Mouse (Mus musculus): Measurements from ENCODE around the gene St5. TPM values are rescaled to one million over a fixed set of nuclear protein-coding genes. Genes with fewer than 3 reads are reported as not detected.
A peak's percentile ranks its signal among the peaks of the same experiment; 100 is the strongest.

The St5 gene
- total and polyA plus RNA-seq, 3 experiments, result 24.3 to 40.3 (median 28.4) TPM

GRCm38 (mm10) chr7:109576321-109577314 lies 126.8 kb downstream of the St5 start:
- intact Hi-C loops (cut with DNase I), result loop anchor here (5.0 kb wide), 1 partner anchor 36 kb away; no protein-coding TSS in a partner anchor
- Histone ChIP-seq H3K79me2 (replicated peaks; ENCODE audit: control insufficient read depth, insufficient read depth, low read length) (peaks cover 1% of the 10 kb centered on the region; the same call in 1 of the 2 replicates), H3K27ac (peak overlapping the region; percentile 73), H3K27me3 (ENCODE audit: control insufficient read depth, insufficient read depth, low read length) (no peaks in the 10 kb centered on the region), H3K36me3 (ENCODE audit: control insufficient read depth, insufficient read depth, low read length) (peaks cover 38% of the 10 kb centered on the region), H3K9ac (ENCODE audit: low read depth, low read length) (peak overlapping the region; percentile 22; the same call in 1 of the 2 replicates), H3K4me1 (ENCODE audit: control insufficient read depth, insufficient read depth, low read length) (peaks cover 25% of the 10 kb centered on the region), H3K4me3 (0 out of 2 replicates have a peak overlapping the region, but pooled peaks have one; percentile 5)
- DNase-seq, result peak in 1 of 2 experiments; percentile 56
- TF ChIP-seq CTCF (IDR thresholded peaks at IDR 0.05) (no peak), EP300 (IDR thresholded peaks at IDR 0.05; ENCODE audit: insufficient read depth, low read depth, low read length) (peak; percentile 62)
- 25% methylated on average over 11 of the region's 11 CpGs for WGBS

GRCm38 (mm10) chr7:109574166-109574565 lies 129.2 kb downstream of the St5 start:
- 66% methylated on average over 7 of the region's 7 CpGs for WGBS
- Histone ChIP-seq H3K27me3 (ENCODE audit: control insufficient read depth, insufficient read depth, low read length) (no peaks in the 10 kb centered on the region), H3K4me3 (no peak overlapping the region), H3K36me3 (ENCODE audit: control insufficient read depth, insufficient read depth, low read length) (peaks cover 29% of the 10 kb centered on the region), H3K9ac (ENCODE audit: low read depth, low read length) (no peak overlapping the region), H3K27ac (no peak overlapping the region), H3K4me1 (ENCODE audit: control insufficient read depth, insufficient read depth, low read length) (peaks cover 16% of the 10 kb centered on the region), H3K79me2 (replicated peaks; ENCODE audit: control insufficient read depth, insufficient read depth, low read length) (peaks cover 1% of the 10 kb centered on the region; the same call in 1 of the 2 replicates)
- peak in 1 of 2 experiments; percentile 39 for DNase-seq
- TF ChIP-seq EP300 (IDR thresholded peaks at IDR 0.05; ENCODE audit: insufficient read depth, low read depth, low read length), result no peak
- no peak for TF ChIP-seq POLR2A (IDR thresholded peaks at IDR 0.05; ENCODE audit: insufficient read depth, low read depth, low read length)
- TF ChIP-seq CTCF (IDR thresholded peaks at IDR 0.05), result no peak
- intact Hi-C loops (cut with DNase I), result no loop called here

GRCm38 (mm10) chr7:109568391-109568892 lies 135.0 kb downstream of the St5 start:
- H3K4me3 ChIP-seq, result no peak overlapping the region
- peaks cover 13% of the 10 kb centered on the region for H3K36me3 ChIP-seq (ENCODE audit: control insufficient read depth, insufficient read depth, low read length)
- no peaks in the 10 kb centered on the region for H3K27me3 ChIP-seq (ENCODE audit: control insufficient read depth, insufficient read depth, low read length)
- TF ChIP-seq EP300 (IDR thresholded peaks at IDR 0.05; ENCODE audit: insufficient read depth, low read depth, low read length), result no peak
- no peak for TF ChIP-seq CTCF (IDR thresholded peaks at IDR 0.05)
- TF ChIP-seq POLR2A (IDR thresholded peaks at IDR 0.05; ENCODE audit: insufficient read depth, low read depth, low read length), result no peak
- H3K4me1 ChIP-seq (ENCODE audit: control insufficient read depth, insufficient read depth, low read length), result peaks cover 12% of the 10 kb centered on the region
- H3K79me2 ChIP-seq (replicated peaks; ENCODE audit: control insufficient read depth, insufficient read depth, low read length), result peaks cover 5% of the 10 kb centered on the region; the same call in 1 of the 2 replicates
- intact Hi-C loops (cut with DNase I), result loop anchor here (5.0 kb wide), 1 partner anchor 36 kb away; no protein-coding TSS in a partner anchor
- no peak overlapping the region for H3K9ac ChIP-seq (ENCODE audit: low read depth, low read length)
- no peak for DNase-seq
- H3K27ac ChIP-seq, result no peak overlapping the region
- WGBS, result 54% methylated on average over 4 of the region's 4 CpGs

GRCm38 (mm10) chr7:109566841-109567768 lies 136.3 kb downstream of the St5 start:
- intact Hi-C loops (cut with DNase I), result loop anchor here (5.0 kb wide), 1 partner anchor 35 kb away; no protein-coding TSS in a partner anchor
- peaks cover 18% of the 10 kb centered on the region for H3K4me1 ChIP-seq (ENCODE audit: control insufficient read depth, insufficient read depth, low read length)
- H3K27me3 ChIP-seq (ENCODE audit: control insufficient read depth, insufficient read depth, low read length), result no peaks in the 10 kb centered on the region
- H3K36me3 ChIP-seq (ENCODE audit: control insufficient read depth, insufficient read depth, low read length), result peaks cover 22% of the 10 kb centered on the region
- H3K79me2 ChIP-seq (replicated peaks; ENCODE audit: control insufficient read depth, insufficient read depth, low read length), result peaks cover 5% of the 10 kb centered on the region; the same call in 1 of the 2 replicates
- 42% methylated on average over 11 of the region's 11 CpGs for WGBS
- H3K27ac ChIP-seq, result peak overlapping the region; percentile 12
- no peak for DNase-seq
- no peak overlapping the region for H3K9ac ChIP-seq (ENCODE audit: low read depth, low read length)
- no peak overlapping the region for H3K4me3 ChIP-seq
- TF ChIP-seq CTCF (IDR thresholded peaks at IDR 0.05) (no peak), POLR2A (IDR thresholded peaks at IDR 0.05; ENCODE audit: insufficient read depth, low read depth, low read length) (no peak), EP300 (IDR thresholded peaks at IDR 0.05; ENCODE audit: insufficient read depth, low read depth, low read length) (no peak)

GRCm38 (mm10) chr7:109566327-109566726 lies 137.1 kb downstream of the St5 start:
- Histone ChIP-seq H3K4me3 (no peak overlapping the region), H3K4me1 (ENCODE audit: control insufficient read depth, insufficient read depth, low read length) (peaks cover 21% of the 10 kb centered on the region), H3K36me3 (ENCODE audit: control insufficient read depth, insufficient read depth, low read length) (peaks cover 26% of the 10 kb centered on the region), H3K79me2 (replicated peaks; ENCODE audit: control insufficient read depth, insufficient read depth, low read length) (peaks cover 5% of the 10 kb centered on the region; the same call in 1 of the 2 replicates), H3K27me3 (ENCODE audit: control insufficient read depth, insufficient read depth, low read length) (no peaks in the 10 kb centered on the region), H3K27ac (peak overlapping the region; percentile 12; the same call in 1 of the 2 replicates), H3K9ac (ENCODE audit: low read depth, low read length) (no peak overlapping the region)
- DNase-seq, result no peak
- no peak for TF ChIP-seq EP300 (IDR thresholded peaks at IDR 0.05; ENCODE audit: insufficient read depth, low read depth, low read length)
- TF ChIP-seq CTCF (IDR thresholded peaks at IDR 0.05), result no peak
- no peak for TF ChIP-seq POLR2A (IDR thresholded peaks at IDR 0.05; ENCODE audit: insufficient read depth, low read depth, low read length)
- intact Hi-C loops (cut with DNase I), result loop anchor here (5.0 kb wide), 1 partner anchor 34 kb away; no protein-coding TSS in a partner anchor

Data from heart, adult 2 months (tissue).